Mouse (Mus musculus) MEL (cell line): ENCODE data around the gene Frat1. TPM values are rescaled to one million over a fixed set of nuclear protein-coding genes. Genes with fewer than 3 reads are reported as not detected.
A peak's percentile ranks its signal among the peaks of the same experiment; 100 is the strongest.

Experiments used
- DNase-seq: peaks from one replicate; pipeline ENCODE4 v3.0.0; 2011; ENCODE audit warnings: low read depth, low spot score
- H3K27ac ChIP-seq: 2 replicates; pipeline ENCODE4 v1.5.1; 2012; ENCODE audit warnings: low read depth, mild to moderate bottlenecking, control low read depth, low read length, moderate library complexity; ENCODE audit not compliant: control insufficient read depth
- H3K27me3 ChIP-seq, 2 experiments: fragments of 150-350 bp in 1 of 2; sonication (generic) in 1 of 2; 2 replicates each; pipeline ENCODE4 v1.6.1; 2012; ENCODE audit warnings: low read length in 2 of 2, mild to moderate bottlenecking in 2 of 2, improper control_type of control experiment in 1 of 2, moderate library complexity in 1 of 2; ENCODE audit not compliant: insufficient read depth in 2 of 2, control insufficient read depth in 1 of 2
- H3K36me3 ChIP-seq, 2 experiments: 2 replicates each; pipeline ENCODE4 v1.6.1; 2012 to 2014; ENCODE audit warnings: low read length in 2 of 2, improper control_type of control experiment in 1 of 2, inconsistent platforms in 1 of 2, mild to moderate bottlenecking in 1 of 2; ENCODE audit not compliant: insufficient read depth in 2 of 2, control insufficient read depth in 1 of 2
- H3K4me1 ChIP-seq, 2 experiments: fragments of 150-350 bp in 1 of 2; sonication (generic) in 1 of 2; 2 replicates each; pipeline ENCODE4 v1.6.1; 2012; ENCODE audit warnings: low read length in 2 of 2, improper control_type of control experiment in 1 of 2, mild to moderate bottlenecking in 1 of 2; ENCODE audit not compliant: insufficient read depth in 2 of 2, control insufficient read depth in 1 of 2
- H3K4me3 ChIP-seq, 2 experiments: fragments of 150-350 bp in 1 of 2; sonication (generic) in 1 of 2; 2 replicates each; pipeline ENCODE4 v1.5.1; 2012; ENCODE audit warnings: low read depth in 2 of 2, low read length in 2 of 2, mild to moderate bottlenecking in 2 of 2, moderate library complexity in 2 of 2, control low read depth in 1 of 2, improper control_type of control experiment in 1 of 2; ENCODE audit not compliant: control insufficient read depth in 1 of 2, insufficient read depth in 1 of 2
- H3K79me2 ChIP-seq: 2 replicates; pipeline ENCODE4 v1.6.1; 2012; ENCODE audit warnings: mild to moderate bottlenecking, low read length, moderate library complexity; ENCODE audit not compliant: control insufficient read depth, poor library complexity, insufficient read depth
- H3K9ac ChIP-seq: 2 replicates; pipeline ENCODE4 v1.6.1; 2012; ENCODE audit warnings: low read depth, mild to moderate bottlenecking, control low read depth, low read length, moderate library complexity; ENCODE audit not compliant: control insufficient read depth, poor library complexity, severe bottlenecking
- H3K9me3 ChIP-seq: fragments of 150-350 bp; sonication (generic); replicated peaks from 2 replicates; pipeline ENCODE4 v1.6.1; 2012; ENCODE audit warnings: mild to moderate bottlenecking, low read length, improper control_type of control experiment, moderate library complexity; ENCODE audit not compliant: insufficient read depth
- BHLHE40 ChIP-seq: IDR thresholded peaks from 2 replicates; pipeline ENCODE4 v1.6.1; 2012; ENCODE audit warnings: low read depth, mild to moderate bottlenecking, inconsistent platforms, low read length, improper control_type of control experiment, borderline replicate concordance
- CHD1 ChIP-seq: IDR thresholded peaks from 2 replicates; pipeline ENCODE4 v1.6.1; 2012; ENCODE audit warnings: low read depth, mild to moderate bottlenecking, inconsistent platforms, low read length, improper control_type of control experiment
- CTCF ChIP-seq, 3 experiments: IDR thresholded peaks in 2 of 3; conservative IDR thresholded peaks in 1 of 3; 2 replicates each; pipeline ENCODE4 v1.5.1; 2011 to 2012; ENCODE audit warnings: low read length in 3 of 3, low read depth in 2 of 3, mild to moderate bottlenecking in 2 of 3, improper control_type of control experiment in 1 of 3, inconsistent platforms in 1 of 3, mixed read lengths in 1 of 3, moderate library complexity in 1 of 3; ENCODE audit not compliant: control insufficient read depth in 1 of 3, insufficient read depth in 1 of 3, poor library complexity in 1 of 3, severe bottlenecking in 1 of 3
- E2F4 ChIP-seq: IDR thresholded peaks from 2 replicates; pipeline ENCODE4 v1.6.1; 2011; ENCODE audit warnings: low read depth, low read length, improper control_type of control experiment, borderline replicate concordance
- EP300 ChIP-seq, 2 experiments: IDR thresholded peaks; 2 replicates each; pipeline ENCODE4 v1.6.1; 2011; ENCODE audit warnings: improper control_type of control experiment in 2 of 2, low read length in 2 of 2, low read depth in 1 of 2, mild to moderate bottlenecking in 1 of 2
- GATA1 ChIP-seq: IDR thresholded peaks from 2 replicates; pipeline ENCODE4 v1.6.1; 2011; ENCODE audit warnings: low read depth, low read length, improper control_type of control experiment
- JUND ChIP-seq: IDR thresholded peaks from 2 replicates; pipeline ENCODE4 v1.6.1; 2011; ENCODE audit warnings: low read depth, mild to moderate bottlenecking, improper control_type of control experiment, low read length
- KAT2A ChIP-seq: conservative IDR thresholded peaks from 2 replicates; pipeline ENCODE4 v1.6.1; 2012; ENCODE audit warnings: low read depth, low read length, improper control_type of control experiment, inconsistent platforms
- MAFK ChIP-seq: IDR thresholded peaks from 2 replicates; pipeline ENCODE4 v1.6.1; 2011; ENCODE audit warnings: low read depth, mild to moderate bottlenecking, low read length, improper control_type of control experiment, borderline replicate concordance
- MXI1 ChIP-seq: IDR thresholded peaks from 2 replicates; pipeline ENCODE4 v1.6.1; 2011; ENCODE audit warnings: mild to moderate bottlenecking, low read depth, low read length, improper control_type of control experiment
- MYC ChIP-seq: IDR thresholded peaks from 2 replicates; pipeline ENCODE4 v1.6.1; 2011; ENCODE audit warnings: low read depth, mild to moderate bottlenecking, low read length, improper control_type of control experiment, moderate library complexity
- NELFE ChIP-seq: IDR thresholded peaks from 2 replicates; pipeline ENCODE4 v1.6.1; 2011; ENCODE audit warnings: low read depth, low read length, improper control_type of control experiment
- RAD21 ChIP-seq: IDR thresholded peaks from 2 replicates; pipeline ENCODE4 v1.6.1; 2011; ENCODE audit warnings: mild to moderate bottlenecking, low read depth, low read length, improper control_type of control experiment
- RCOR1 ChIP-seq: IDR thresholded peaks from 2 replicates; pipeline ENCODE4 v1.6.1; 2012; ENCODE audit warnings: low read depth, mild to moderate bottlenecking, inconsistent platforms, low read length, improper control_type of control experiment
- SMC3 ChIP-seq: IDR thresholded peaks from 2 replicates; pipeline ENCODE4 v1.6.1; 2011; ENCODE audit warnings: low read depth, low read length, improper control_type of control experiment
- TAL1 ChIP-seq: IDR thresholded peaks from 2 replicates; pipeline ENCODE4 v1.6.1; 2012; ENCODE audit warnings: mild to moderate bottlenecking, inconsistent platforms, low read length, moderate library complexity, mixed read lengths
- TBP ChIP-seq: IDR thresholded peaks from 2 replicates; pipeline ENCODE4 v1.8.0; 2011; ENCODE audit warnings: low read depth, low read length, improper control_type of control experiment
- UBTF ChIP-seq: IDR thresholded peaks from 2 replicates; pipeline ENCODE4 v1.6.1; 2012; ENCODE audit warnings: low read depth, mild to moderate bottlenecking, inconsistent platforms, low read length, improper control_type of control experiment, moderate library complexity, borderline replicate concordance; ENCODE audit not compliant: insufficient read depth
- ZC3H11A ChIP-seq: IDR thresholded peaks from 2 replicates; pipeline ENCODE4 v1.6.1; 2012; ENCODE audit warnings: low read depth, mild to moderate bottlenecking, inconsistent platforms, low read length, improper control_type of control experiment
- ZNF384 ChIP-seq: IDR thresholded peaks from 2 replicates; pipeline ENCODE4 v1.6.1; 2012; ENCODE audit warnings: low read depth, mild to moderate bottlenecking, inconsistent platforms, low read length, improper control_type of control experiment
- polyA plus RNA-seq, 2 experiments: library from polyadenylated mRNA; stranded (reverse) in 1 of 2; unstranded in 1 of 2; fragments of >175 nt in 1 of 2; fragments of >200 nt in 1 of 2; gene quantifications; 2 replicates each; pipeline versions ENCODE4 v1.2.1 to v1.2.4; 2012; ENCODE audit warnings: low replicate concordance in 2 of 2, low read depth in 1 of 2; ENCODE audit not compliant: insufficient read length in 2 of 2, insufficient read depth in 1 of 2, missing spikeins in 1 of 2
- total RNA-seq: library from RNA; depleted of rRNA; stranded (reverse); fragments of 300-350 nt; gene quantifications from 2 replicates; pipeline ENCODE4 v1.2.3, GENCODE M21; 2012

Gene Frat1
- total and polyA plus RNA-seq, 3 experiments, result 31.5 to 36.0 TPM; not detected in 1

- H3K27me3 ChIP-seq, result no peaks in the 10 kb centered on the region
- peak; percentile 82 for DNase-seq
- H3K4me3 ChIP-seq, result no peak overlapping the region
- peaks cover 1% of the 10 kb centered on the region for H3K79me2 ChIP-seq
- peaks cover 18 to 30% of the 10 kb centered on the region in 2 experiments for H3K4me1 ChIP-seq
- H3K36me3 ChIP-seq, result peaks cover 0 to 32% of the 10 kb centered on the region in 2 experiments; a peak in 2 of 4 replicates
- no peak overlapping the region for H3K27ac ChIP-seq
- no peak overlapping the region for H3K9ac ChIP-seq
- H3K9me3 ChIP-seq, result no peaks in the 10 kb centered on the region
- TF ChIP-seq TBP (0 out of 2 replicates have a peak, but pooled peaks have one; percentile 23), E2F4 (no peak), JUND (no peak), GATA1 (0 out of 2 replicates have a peak, but pooled peaks have one; percentile 35), TAL1 (peak; percentile 31; the same call in 1 of the 2 replicates)
- TF ChIP-seq, all 39 proteins: peak for 3
These were observed 4.8 kb upstream of the Frat1 start for GRCm38 (mm10) chr19:41824950-41825349.

GRCm38 (mm10) chr19:41826529-41826928 lies 3.2 kb upstream of the Frat1 start:
- Histone ChIP-seq H3K27ac (no peak overlapping the region), H3K79me2 (peaks cover 17% of the 10 kb centered on the region), H3K4me1 (peaks cover 18 to 30% of the 10 kb centered on the region in 2 experiments), H3K4me3 (no peak overlapping the region), H3K9me3 (no peaks in the 10 kb centered on the region), H3K36me3 (peaks cover 0 to 32% of the 10 kb centered on the region in 2 experiments; a peak in 2 of 4 replicates), H3K9ac (no peak overlapping the region), H3K27me3 (no peaks in the 10 kb centered on the region)
- TF ChIP-seq TBP, result no peak
- peak in 1 of 2 experiments; percentile 26; a peak in 2 of 4 replicates for TF ChIP-seq EP300 (IDR thresholded peaks at IDR 0.05; ENCODE audit: low read depth in 1 of 2, low read length in 2 of 2)
- no peak for TF ChIP-seq BHLHE40
- no peak for TF ChIP-seq CTCF (IDR thresholded peaks at IDR 0.05 in 2 of 3, conservative IDR thresholded peaks at IDR 0.05 in 1 of 3; ENCODE audit: control insufficient read depth in 1 of 3, insufficient read depth in 1 of 3, low read depth in 2 of 3, low read length in 3 of 3, poor library complexity in 1 of 3, severe bottlenecking in 1 of 3)
- TF ChIP-seq MXI1, result peak; percentile 52; the same call in 1 of the 2 replicates
- peak; percentile 64 for TF ChIP-seq ZNF384
- no peak for TF ChIP-seq MAFK
- no peak for TF ChIP-seq UBTF
- no peak for TF ChIP-seq ZC3H11A
- peak; percentile 5; the same call in 1 of the 2 replicates for TF ChIP-seq RCOR1
- no peak for TF ChIP-seq NELFE
- TF ChIP-seq SMC3, result no peak
- TF ChIP-seq RAD21, result no peak
- TF ChIP-seq KAT2A, result no peak
- no peak for TF ChIP-seq MYC
- TF ChIP-seq CHD1, result no peak
- peak; percentile 57 for DNase-seq
